Mouse (Mus musculus) kidney, adult 11 months (tissue): ENCODE measurements around the gene Ercc4.
"Not testable (repeated sequence)": the region's sequence is repeated elsewhere in the genome, so short reads cannot be mapped to it uniquely, and the experiment has no call there.

Experiments
- DNase-seq: peaks from one replicate; pipeline ENCODE4 v3.0.0; 2022

The Ercc4 gene

DNA sequence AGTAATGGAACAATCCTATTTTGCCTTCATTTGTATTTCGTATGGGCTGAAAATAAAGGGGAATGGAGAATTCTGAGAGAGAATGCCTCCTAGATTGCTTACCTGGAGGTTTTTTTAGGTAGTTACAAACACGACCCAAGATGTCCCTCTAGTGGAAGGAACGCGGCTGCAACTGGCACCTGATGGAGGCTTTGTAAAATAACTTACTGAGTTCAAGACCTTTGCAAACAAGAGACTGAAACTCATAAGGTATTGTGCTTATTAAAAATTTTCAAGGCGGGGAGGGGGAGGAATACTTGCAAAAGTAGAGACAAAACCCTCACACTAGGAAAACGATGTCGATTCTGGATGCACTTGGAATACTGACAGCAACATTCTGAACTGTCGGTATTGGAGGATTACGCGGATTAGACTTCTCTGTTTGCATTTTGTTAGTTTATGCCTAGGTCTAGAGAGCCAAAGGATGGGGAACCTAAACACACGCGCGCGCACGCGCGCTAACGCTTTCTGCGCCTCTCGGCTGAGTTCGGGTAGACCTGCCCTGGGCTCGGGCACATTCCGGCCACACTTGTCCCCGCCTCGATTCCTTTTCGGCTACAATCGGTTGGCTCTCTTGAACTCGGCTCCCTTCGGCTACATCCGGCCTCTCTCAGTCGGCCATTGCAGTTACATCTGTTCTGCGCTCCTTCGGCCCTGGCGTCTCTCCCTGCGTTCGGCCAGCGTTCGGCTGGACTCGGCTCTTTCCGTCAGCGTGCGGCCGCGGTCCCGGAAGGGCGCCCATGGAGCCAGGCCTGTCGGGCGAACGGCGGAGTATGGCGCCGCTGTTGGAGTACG is at the start of gene Ercc4:
Ercc4 (plus strand) TSS at position 529 of the 834 bp plus-strand sequence.
- DNase-seq: peak; percentile 98

- DNase-seq: no peak
Observed at GRCm38 (mm10) chr16:13061113-13061512, 48.4 kb upstream of the Ercc4 start.

GRCm38 (mm10) chr16:13074176-13074575 is 35.3 kb upstream of the Ercc4 start:
- DNase-seq: no peak

- DNase-seq: no peak
Observed at GRCm38 (mm10) chr16:13080161-13080560, 29.3 kb upstream of the Ercc4 start.

GRCm38 (mm10) chr16:13083155-13083798 is 26.2 kb upstream of the Ercc4 start:
- peak; percentile 36 for DNase-seq

- no peak for DNase-seq
Observed at GRCm38 (mm10) chr16:13108356-13108755, 1.1 kb upstream of the Ercc4 start.

DNA sequence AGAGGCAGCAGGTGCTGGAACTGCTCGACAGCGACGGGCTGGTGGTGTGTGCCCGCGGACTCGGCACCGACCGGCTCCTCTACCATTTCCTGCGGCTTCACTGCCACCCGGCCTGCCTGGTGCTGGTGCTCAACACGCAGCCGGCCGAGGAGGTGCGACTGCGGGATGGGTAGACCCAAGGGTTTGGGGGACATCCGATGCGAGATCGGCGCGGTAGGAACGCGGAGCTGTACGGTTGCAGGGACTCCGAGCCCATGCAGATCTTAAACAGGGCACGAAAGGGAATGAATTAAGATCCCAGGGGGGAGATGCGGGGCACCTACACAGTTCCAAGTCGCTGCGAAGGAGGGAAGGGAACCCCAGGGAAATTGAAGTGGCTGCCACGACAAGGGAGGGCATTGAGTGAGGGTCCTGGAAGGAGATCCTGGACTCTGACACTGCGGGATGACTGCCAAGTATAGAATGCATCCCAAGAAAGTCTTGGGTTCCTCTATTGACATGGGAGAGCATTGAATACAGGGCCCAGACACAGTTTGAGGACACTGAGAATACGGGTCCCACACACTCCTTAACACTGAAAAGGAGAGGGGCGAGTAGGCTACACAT is 609 bp downstream of the Ercc4 start:
- DNase-seq: no peak

DNA sequence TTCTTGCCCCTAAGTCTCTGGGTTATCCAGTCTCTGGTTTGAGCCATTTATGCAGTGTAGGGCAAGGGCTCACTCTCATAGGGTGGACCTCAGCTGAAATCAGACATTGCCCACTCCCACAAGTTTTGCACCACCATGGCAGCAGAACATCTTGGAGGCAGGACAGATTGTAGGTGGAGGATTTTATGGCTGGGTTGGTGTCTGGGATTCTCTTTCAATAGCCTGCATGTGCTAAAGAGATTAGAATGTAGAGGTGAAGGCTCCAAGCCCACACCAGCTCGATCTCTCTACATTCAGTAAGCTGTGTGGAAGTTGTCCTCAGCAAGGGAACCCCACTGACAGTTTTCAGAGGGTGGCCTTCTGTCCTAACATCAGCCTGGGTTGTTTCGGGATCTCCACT is 5.3 kb downstream of the Ercc4 start:
- no peak for DNase-seq

GRCm38 (mm10) chr16:13115466-13115865 is 6.0 kb downstream of the Ercc4 start:
- DNase-seq: not testable (repeated sequence)

DNA sequence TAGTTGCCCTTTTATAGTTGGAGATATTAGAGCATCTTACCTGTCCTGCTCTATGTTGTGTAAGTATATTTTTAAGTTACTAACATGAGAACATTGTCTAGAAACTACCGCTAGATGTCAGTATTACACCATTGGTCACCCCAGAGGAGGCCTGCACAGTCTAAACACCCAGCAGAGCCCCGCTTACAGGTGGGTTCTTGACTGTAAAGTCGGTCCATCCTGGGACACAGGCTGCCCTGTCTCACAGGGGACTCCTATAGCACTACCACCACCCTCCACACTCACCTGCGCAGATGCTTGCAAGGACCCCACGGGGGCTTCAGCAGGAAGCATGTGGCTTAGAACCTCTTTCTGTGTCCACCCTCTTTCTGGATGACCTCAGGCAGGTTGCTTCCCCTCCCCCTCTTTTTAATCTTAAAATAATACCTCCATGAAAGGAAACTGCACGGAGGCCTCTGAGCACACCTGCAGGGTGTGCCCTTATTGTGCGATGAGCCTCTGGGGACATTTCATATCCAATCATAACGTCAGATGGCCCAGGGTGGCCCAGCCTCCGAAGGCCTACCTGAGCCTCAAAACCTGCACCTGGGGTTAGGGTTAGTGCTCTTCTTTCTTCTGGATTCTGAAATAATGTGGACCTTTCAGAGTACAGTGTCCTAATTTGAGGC is 7.9 kb downstream of the Ercc4 start:
- no peak for DNase-seq

GRCm38 (mm10) chr16:13117967-13118430 is 8.5 kb downstream of the Ercc4 start:
- no peak for DNase-seq

DNA sequence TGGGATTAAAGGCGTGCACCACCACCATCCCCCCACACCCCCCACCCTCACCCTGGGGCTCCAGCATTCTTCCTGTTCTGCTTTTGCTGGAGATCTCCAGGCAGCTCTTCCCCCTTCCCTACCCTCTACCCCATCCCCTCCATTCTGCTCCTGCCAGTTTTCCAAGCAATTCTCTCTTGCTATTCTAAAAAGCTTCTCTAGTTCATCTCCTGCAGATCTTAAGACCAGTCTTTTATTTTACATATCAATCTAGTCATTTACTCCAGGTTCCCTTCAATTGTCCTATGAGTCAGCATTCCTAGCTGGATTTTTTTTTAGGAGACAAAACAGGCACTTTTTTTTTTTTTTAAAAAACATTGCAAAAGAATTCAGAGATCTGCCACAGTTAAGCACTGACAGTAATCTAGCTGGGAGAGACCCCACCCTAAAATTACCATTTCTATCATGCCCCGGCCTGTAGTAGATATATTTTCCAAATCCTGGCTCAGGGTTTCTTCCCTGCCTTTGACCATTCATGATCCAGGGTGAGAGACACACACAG is 9.3 kb downstream of the Ercc4 start:
- DNase-seq: no peak

DNA sequence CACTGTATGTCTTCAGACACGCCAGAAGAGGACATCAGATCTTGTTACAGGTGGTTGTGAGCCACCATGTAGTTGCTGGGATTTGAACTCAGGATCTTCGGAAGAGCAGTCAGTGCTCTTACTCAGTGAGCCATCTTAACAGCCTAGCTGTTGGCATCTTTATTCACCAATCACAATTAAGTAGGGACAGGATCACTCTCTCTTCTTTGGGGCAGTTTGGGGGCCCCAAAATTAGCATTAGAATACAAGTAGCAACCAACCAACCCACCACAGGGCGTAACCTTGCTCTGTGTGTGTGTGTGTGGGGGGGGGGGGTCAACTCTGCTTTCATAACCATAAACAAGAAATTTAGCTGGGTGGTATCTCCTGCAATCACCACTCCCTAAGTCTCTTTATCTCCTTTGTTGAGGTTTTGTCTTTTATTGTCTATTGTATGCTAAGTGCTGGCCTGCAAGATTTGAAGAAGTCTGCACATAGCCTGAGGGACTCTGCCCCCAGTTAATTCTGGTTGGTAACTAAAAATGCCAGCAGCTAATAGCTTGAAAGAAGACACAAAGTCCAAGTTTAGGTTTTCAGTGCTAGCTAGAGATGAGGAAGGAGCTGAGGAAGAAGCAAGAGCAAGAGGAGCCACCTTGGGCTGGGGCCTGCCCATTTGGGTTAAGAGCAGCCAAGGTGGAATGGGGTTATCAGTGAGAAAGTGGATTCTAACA is 10.3 kb downstream of the Ercc4 start:
- DNase-seq: no peak

DNA sequence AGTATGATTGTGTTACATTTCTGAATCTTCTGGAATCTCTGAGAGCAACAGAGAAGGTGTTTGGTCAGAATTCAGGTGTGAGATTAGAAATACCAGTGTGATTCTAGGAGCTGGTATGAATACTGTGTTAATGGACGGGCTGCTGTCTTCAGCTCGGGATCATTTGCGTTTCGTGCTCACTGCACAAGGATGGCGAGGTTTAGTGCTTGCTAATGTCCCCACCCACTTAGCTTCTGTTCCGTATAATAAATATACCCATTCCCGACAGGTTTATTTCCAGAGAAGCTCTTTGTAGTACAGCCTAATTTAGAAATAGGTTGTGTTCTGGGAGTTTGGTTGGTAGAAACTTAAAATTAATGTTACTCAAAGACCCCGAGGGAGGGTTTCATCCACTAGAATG is 15.9 kb downstream of the Ercc4 start:
- DNase-seq: no peak

GRCm38 (mm10) chr16:13127566-13127965 is 18.1 kb downstream of the Ercc4 start:
- DNase-seq: no peak

DNA sequence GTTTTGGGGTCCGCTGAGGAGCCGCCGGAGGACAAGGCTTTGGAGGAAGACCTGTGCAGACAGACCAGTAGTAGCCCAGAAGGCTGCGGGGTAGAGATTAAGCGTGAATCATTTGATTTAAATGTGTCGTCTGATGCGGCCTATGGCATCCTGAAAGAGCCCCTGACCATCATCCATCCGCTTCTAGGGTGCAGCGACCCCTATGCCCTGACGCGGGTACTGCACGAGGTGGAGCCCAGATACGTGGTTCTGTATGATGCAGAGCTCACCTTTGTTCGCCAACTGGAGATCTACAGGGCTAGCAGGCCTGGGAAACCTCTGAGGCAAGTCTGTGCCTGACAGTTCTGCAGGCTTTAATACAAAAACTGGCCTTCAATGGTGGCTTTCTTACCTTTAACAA is 20.9 kb downstream of the Ercc4 start:
- no peak for DNase-seq

DNA sequence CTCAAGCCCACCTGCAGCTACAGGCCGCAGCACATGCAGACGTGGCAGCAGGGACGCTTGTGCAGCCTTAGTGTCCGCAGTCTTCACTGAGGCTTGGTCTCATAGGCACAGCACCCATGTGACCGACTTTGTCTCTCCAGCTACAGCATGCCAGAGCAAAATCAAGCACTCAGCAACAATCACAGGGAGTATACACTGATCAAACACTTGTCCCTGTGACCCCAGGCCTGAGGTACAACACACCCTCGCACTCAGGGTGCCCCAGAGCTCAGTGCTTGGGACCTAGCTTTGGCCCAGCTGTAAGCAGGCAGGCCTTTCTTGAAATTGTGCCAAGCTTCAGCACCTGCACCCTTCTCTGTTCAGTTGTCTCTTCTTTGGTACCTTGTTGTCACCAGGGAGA is 31.7 kb downstream of the Ercc4 start:
- no peak for DNase-seq

- DNase-seq: no peak
Observed at GRCm38 (mm10) chr16:13143932-13144331, 34.4 kb downstream of the Ercc4 start.

- DNase-seq: no peak
Observed at GRCm38 (mm10) chr16:13144682-13145410, 35.4 kb downstream of the Ercc4 start.

GRCm38 (mm10) chr16:13146231-13146630 is 36.7 kb downstream of the Ercc4 start:
- no peak for DNase-seq

GRCm38 (mm10) chr16:13147810-13148555 is 38.5 kb downstream of the Ercc4 start:
- no peak for DNase-seq
